Mouse (Mus musculus) ES-Bruce4 (cell line): ENCODE results near the gene Gan. TPM values are rescaled to one million over a fixed set of nuclear protein-coding genes. Genes with fewer than 3 reads are reported as not detected.

Experiments
- H3K27ac ChIP-seq: 2 replicates; pipeline ENCODE4 v1.5.1; 2012; ENCODE audit warnings: low read length, inconsistent platforms; ENCODE audit not compliant: insufficient read depth
- H3K27me3 ChIP-seq: 2 replicates; pipeline ENCODE4 v1.6.1; 2012; ENCODE audit warnings: mild to moderate bottlenecking, low read length, inconsistent platforms; ENCODE audit not compliant: control insufficient read depth, poor library complexity, insufficient read depth, severe bottlenecking
- H3K36me3 ChIP-seq: 2 replicates; pipeline ENCODE4 v1.6.1; 2012; ENCODE audit warnings: inconsistent platforms, mild to moderate bottlenecking, low read length, moderate library complexity; ENCODE audit not compliant: control insufficient read depth, poor library complexity, insufficient read depth, severe bottlenecking
- H3K4me1 ChIP-seq: one replicate; pipeline ENCODE4 v1.8.1; 2011; ENCODE audit warnings: low read length; ENCODE audit not compliant: control insufficient read depth, insufficient read depth
- H3K4me3 ChIP-seq: 2 replicates; pipeline ENCODE4 v1.5.1; 2011; ENCODE audit warnings: low read depth, mild to moderate bottlenecking, low read length
- H3K9ac ChIP-seq: 2 replicates; pipeline ENCODE4 v1.6.1; 2012; ENCODE audit warnings: low read depth, mild to moderate bottlenecking, inconsistent platforms; ENCODE audit not compliant: poor library complexity, severe bottlenecking
- H3K9me3 ChIP-seq: replicated peaks from 2 replicates; pipeline ENCODE4 v1.6.1; 2012; ENCODE audit warnings: mild to moderate bottlenecking, low read length, inconsistent platforms; ENCODE audit not compliant: control insufficient read depth, poor library complexity, insufficient read depth, severe bottlenecking
- CTCF ChIP-seq: IDR thresholded peaks from one replicate; pipeline ENCODE4 v1.8.1; 2011; ENCODE audit warnings: low read depth, low read length
- EP300 ChIP-seq: IDR thresholded peaks from 2 replicates; pipeline ENCODE4 v1.6.1; 2011; ENCODE audit warnings: low read depth, low read length; ENCODE audit not compliant: insufficient read depth
- POLR2A ChIP-seq: IDR thresholded peaks from one replicate; pipeline ENCODE4 v1.8.1; 2011; ENCODE audit warnings: low read length; ENCODE audit not compliant: insufficient read depth
- polyA plus RNA-seq: library from polyadenylated mRNA; stranded (reverse); fragments of >200 nt; gene quantifications from 2 replicates; pipeline ENCODE4 v1.2.4, GENCODE M21; 2011; ENCODE audit warnings: low read depth; ENCODE audit not compliant: missing spikeins, insufficient read depth, insufficient read length

Gene Gan
- polyA plus RNA-seq, 1 experiment = 11.7 TPM

- peaks cover 2% of the 10 kb centered on the region; the same call in 1 of the 2 replicates for H3K9me3 ChIP-seq
- no peak overlapping the region for H3K4me3 ChIP-seq
- H3K36me3 ChIP-seq = no peaks in the 10 kb centered on the region
- H3K27ac ChIP-seq = no peak overlapping the region
- no peaks in the 10 kb centered on the region for H3K4me1 ChIP-seq
- peaks cover 1% of the 10 kb centered on the region; the same call in 1 of the 2 replicates for H3K27me3 ChIP-seq
- no peak overlapping the region for H3K9ac ChIP-seq
- TF ChIP-seq CTCF = no peak
- no peak for TF ChIP-seq POLR2A
- TF ChIP-seq EP300 = no peak
These were observed 31.5 kb upstream of the Gan start for GRCm38 (mm10) chr8:117126411-117126810.

GRCm38 (mm10) chr8:117127063-117127462 lies 30.9 kb upstream of the Gan start:
- no peaks in the 10 kb centered on the region for H3K4me1 ChIP-seq
- no peak overlapping the region for H3K4me3 ChIP-seq
- peaks cover 2% of the 10 kb centered on the region; the same call in 1 of the 2 replicates for H3K9me3 ChIP-seq
- no peak overlapping the region for H3K9ac ChIP-seq
- H3K27me3 ChIP-seq = peaks cover 1% of the 10 kb centered on the region; the same call in 1 of the 2 replicates
- no peak for TF ChIP-seq EP300
- TF ChIP-seq CTCF = peak; percentile 40
- H3K36me3 ChIP-seq = no peaks in the 10 kb centered on the region
- H3K27ac ChIP-seq = no peak overlapping the region

GRCm38 (mm10) chr8:117133702-117134101 lies 24.2 kb upstream of the Gan start:
- Histone ChIP-seq H3K27me3 (peaks cover 7% of the 10 kb centered on the region), H3K9ac (no peak overlapping the region), H3K36me3 (no peaks in the 10 kb centered on the region), H3K27ac (no peak overlapping the region), H3K9me3 (peaks cover 11% of the 10 kb centered on the region), H3K4me3 (no peak overlapping the region), H3K4me1 (peaks cover 4% of the 10 kb centered on the region)
- TF ChIP-seq CTCF = no peak
- TF ChIP-seq POLR2A = no peak
- no peak for TF ChIP-seq EP300

GRCm38 (mm10) chr8:117136351-117136750 lies 21.6 kb upstream of the Gan start:
- peaks cover 20% of the 10 kb centered on the region for H3K9me3 ChIP-seq
- no peak overlapping the region for H3K9ac ChIP-seq
- H3K4me1 ChIP-seq = peaks cover 4% of the 10 kb centered on the region
- no peak overlapping the region for H3K4me3 ChIP-seq
- H3K36me3 ChIP-seq = no peaks in the 10 kb centered on the region
- peaks cover 7% of the 10 kb centered on the region for H3K27me3 ChIP-seq
- TF ChIP-seq EP300 (no peak), CTCF (no peak), POLR2A (no peak)
- no peak overlapping the region for H3K27ac ChIP-seq

GRCm38 (mm10) chr8:117136763-117137162 lies 21.2 kb upstream of the Gan start:
- TF ChIP-seq CTCF (no peak), EP300 (no peak), POLR2A (no peak)

GRCm38 (mm10) chr8:117137357-117137756 lies 20.6 kb upstream of the Gan start:
- peaks cover 7% of the 10 kb centered on the region for H3K27me3 ChIP-seq
- no peak overlapping the region for H3K9ac ChIP-seq
- no peak overlapping the region for H3K4me3 ChIP-seq
- peaks cover 20% of the 10 kb centered on the region for H3K9me3 ChIP-seq
- peaks cover 4% of the 10 kb centered on the region for H3K4me1 ChIP-seq
- no peak for TF ChIP-seq CTCF
- TF ChIP-seq EP300 = no peak
- no peak for TF ChIP-seq POLR2A
- H3K27ac ChIP-seq = no peak overlapping the region
- no peaks in the 10 kb centered on the region for H3K36me3 ChIP-seq

More at GRCm38 (mm10) chr8:117136763-117137162, 21.2 kb upstream of the Gan start:
- Histone ChIP-seq H3K9ac (no peak overlapping the region), H3K4me1 (peaks cover 4% of the 10 kb centered on the region), H3K9me3 (peaks cover 20% of the 10 kb centered on the region), H3K27ac (no peak overlapping the region), H3K36me3 (no peaks in the 10 kb centered on the region), H3K4me3 (no peak overlapping the region), H3K27me3 (peaks cover 7% of the 10 kb centered on the region)
